Mouse (Mus musculus): ENCODE data around the gene Rcor3. TPM values are rescaled to one million over a fixed set of nuclear protein-coding genes. Genes with fewer than 3 reads are reported as not detected.

The Rcor3 gene
- 39.0 and 40.4 TPM in 2 replicates for polyA plus RNA-seq (2012; rRNA removed; ENCODE audit: low replicate concordance)

GRCm38 (mm10) chr1:192137926-192138910 lies at the start of gene Rcor3:
Gene Rcor3 (minus strand): TSS chr1:192138062.

GRCm38 (mm10) chr1:192091806-192092772 lies 45.8 kb downstream of the Rcor3 start, which contains the start of gene Traf5:
Gene Traf5 (minus strand): TSS chr1:192092559.

Other genes with a start within 250 kb of the Rcor3 start
- 6.9 and 16.4 TPM in 2 replicates for gene Slc30a1, start 231.3 kb downstream of the Rcor3 start, polyA plus RNA-seq (2012; rRNA removed; ENCODE audit: low replicate concordance)
- 0.42 and 0.61 TPM in 2 replicates for gene Rd3, start 160.7 kb downstream of the Rcor3 start, polyA plus RNA-seq (2012; rRNA removed; ENCODE audit: low replicate concordance)
- gene Traf5, start 45.5 kb downstream of the Rcor3 start, polyA plus RNA-seq (2012; rRNA removed; ENCODE audit: low replicate concordance), result 19.7 and 22.4 TPM in 2 replicates
- 0.74 and 1.5 TPM in 2 replicates for gene Kcnh1, start 52.7 kb upstream of the Rcor3 start, polyA plus RNA-seq (2012; rRNA removed; ENCODE audit: low replicate concordance)

All from mammary gland, adult 2 months (tissue).